Mouse (Mus musculus): ENCODE results near the gene Prickle3. TPM values are rescaled to one million over a fixed set of nuclear protein-coding genes. Genes with fewer than 3 reads are reported as not detected.

Gene Prickle3
- 24.8 to 33.8 TPM (median 31.3 TPM) in 4 replicates for total RNA-seq (2023; ENCODE audit: inconsistent age)

GRCm38 (mm10) chrX:7657221-7657639, at the start of gene Prickle3:
TSS of gene Prickle3 (plus strand) at chrX:7657260.

GRCm38 (mm10) chrX:7638401-7639091, 18.5 kb upstream of the Prickle3 start, which contains the start of gene Syp:
TSS of gene Syp (plus strand) at chrX:7638471.

GRCm38 (mm10) chrX:7670921-7671623, 14.0 kb downstream of the Prickle3 start, which contains the start of gene Plp2:
TSS of gene Plp2 (minus strand) at chrX:7671390.

GRCm38 (mm10) chrX:7680864-7681263, 23.8 kb downstream of the Prickle3 start, which contains the start of gene Magix:
TSS of gene Magix (minus strand) at chrX:7681251.

GRCm38 (mm10) chrX:7696954-7697381, 39.9 kb downstream of the Prickle3 start, which contains the start of gene Gpkow:
TSS of gene Gpkow (plus strand) at chrX:7697131.

GRCm38 (mm10) chrX:7714135-7714899, 57.3 kb downstream of the Prickle3 start, which contains the start of gene Wdr45:
TSS of gene Wdr45 (plus strand) at chrX:7714333.

Other genes with a start within 250 kb of the Prickle3 start
- not detected in 4 replicates for gene Foxp3, start 83.6 kb upstream of the Prickle3 start, total RNA-seq (2023; ENCODE audit: inconsistent age)
- gene Ppp1r3f, start 83.0 kb upstream of the Prickle3 start, total RNA-seq (2023; ENCODE audit: inconsistent age): 6.6 to 7.6 TPM (median 6.9 TPM) in 4 replicates
- 23.0 to 25.1 TPM (median 24.2 TPM) in 4 replicates for gene Ccdc22, start 51.7 kb upstream of the Prickle3 start, total RNA-seq (2023; ENCODE audit: inconsistent age)
- gene Cacna1f, start 50.2 kb upstream of the Prickle3 start, total RNA-seq (2023; ENCODE audit: inconsistent age): not detected in 4 replicates
- gene Syp, start 18.8 kb upstream of the Prickle3 start, total RNA-seq (2023; ENCODE audit: inconsistent age): 0.19 to 0.39 TPM (median 0.39 TPM) in 3 of 4 replicates, not detected in the other
- gene Plp2, start 14.1 kb downstream of the Prickle3 start, total RNA-seq (2023; ENCODE audit: inconsistent age): 84.5 to 110 TPM (median 102 TPM) in 4 replicates
- not detected in 4 replicates for gene Magix, start 24.0 kb downstream of the Prickle3 start, total RNA-seq (2023; ENCODE audit: inconsistent age)
- 48.1 to 53.2 TPM (median 52.3 TPM) in 4 replicates for gene Gpkow, start 39.9 kb downstream of the Prickle3 start, total RNA-seq (2023; ENCODE audit: inconsistent age)
- 63.9 to 81.8 TPM (median 66.9 TPM) in 4 replicates for gene Wdr45, start 57.1 kb downstream of the Prickle3 start, total RNA-seq (2023; ENCODE audit: inconsistent age)
- gene Gm45208, start 65.0 kb downstream of the Prickle3 start, total RNA-seq (2023; ENCODE audit: inconsistent age): not detected in 4 replicates
- gene Praf2, start 71.2 kb downstream of the Prickle3 start, total RNA-seq (2023; ENCODE audit: inconsistent age): 13.8 to 16.3 TPM (median 14.6 TPM) in 4 replicates
- not detected in 4 replicates for gene Ccdc120, start 93.6 kb downstream of the Prickle3 start, total RNA-seq (2023; ENCODE audit: inconsistent age)
- 25.5 to 32.5 TPM (median 29.5 TPM) in 4 replicates for gene Tfe3, start 105.3 kb downstream of the Prickle3 start, total RNA-seq (2023; ENCODE audit: inconsistent age)
- gene Gripap1, start 132.5 kb downstream of the Prickle3 start, total RNA-seq (2023; ENCODE audit: inconsistent age): 275 to 287 TPM (median 279 TPM) in 4 replicates
- gene Kcnd1, start 165.0 kb downstream of the Prickle3 start, total RNA-seq (2023; ENCODE audit: inconsistent age): 0.74 to 1.5 TPM (median 0.90 TPM) in 4 replicates
- 194 to 202 TPM (median 199 TPM) in 4 replicates for gene Otud5, start 184.1 kb downstream of the Prickle3 start, total RNA-seq (2023; ENCODE audit: inconsistent age)
- gene Pim2, start 221.0 kb downstream of the Prickle3 start, total RNA-seq (2023; ENCODE audit: inconsistent age): 50.5 to 68.4 TPM (median 57.8 TPM) in 4 replicates
- 25.9 to 33.3 TPM (median 32.3 TPM) in 4 replicates for gene Slc35a2, start 226.8 kb downstream of the Prickle3 start, total RNA-seq (2023; ENCODE audit: inconsistent age)
- 113 to 127 TPM (median 121 TPM) in 4 replicates for gene Pqbp1, start 242.0 kb downstream of the Prickle3 start, total RNA-seq (2023; ENCODE audit: inconsistent age)
- 53.6 to 58.6 TPM (median 56.2 TPM) in 4 replicates for gene Timm17b, start 242.1 kb downstream of the Prickle3 start, total RNA-seq (2023; ENCODE audit: inconsistent age)